Mouse (Mus musculus) heart, postnatal 0 days (tissue): Measurements from ENCODE around the gene Jak1. TPM values are rescaled to one million over a fixed set of nuclear protein-coding genes. Genes with fewer than 3 reads are reported as not detected.

Experiments used
- ATAC-seq: fragments of 200-750 bp; cut with Nextera tagmentation; 2 replicates; pipeline ENCODE4 v1.8.0; 2017; ENCODE audit warnings: low read depth, moderate number of reproducible peaks, moderate library complexity; ENCODE audit not compliant: insufficient read depth
- DNase-seq: peaks from one replicate; pipeline ENCODE4 v3.0.0-alpha.2; 2016; ENCODE audit warnings: low spot score
- H3K27ac ChIP-seq: fragments of 300-500 bp; sonication (generic); 2 replicates; pipeline ENCODE4 v1.5.1; 2014; ENCODE audit warnings: low read depth, mild to moderate bottlenecking
- H3K27me3 ChIP-seq: fragments of 300-500 bp; sonication (generic); 2 replicates; pipeline ENCODE4 v1.6.1; 2014; ENCODE audit warnings: low read length, mixed read lengths; ENCODE audit not compliant: control insufficient read depth, insufficient read depth
- H3K36me3 ChIP-seq: fragments of 300-500 bp; sonication (generic); replicated peaks from 2 replicates; pipeline ENCODE4 v1.6.1; 2014; ENCODE audit warnings: low read length, mixed read lengths; ENCODE audit not compliant: control insufficient read depth, insufficient read depth
- H3K4me1 ChIP-seq: fragments of 300-500 bp; sonication (generic); 2 replicates; pipeline ENCODE4 v1.6.1; 2014; ENCODE audit warnings: antibody characterized with exemption; ENCODE audit not compliant: control insufficient read depth, insufficient read depth
- H3K4me2 ChIP-seq: fragments of 300-500 bp; sonication (generic); 2 replicates; pipeline ENCODE4 v1.6.1; 2014; ENCODE audit warnings: low read depth, mild to moderate bottlenecking, low read length, moderate library complexity
- H3K4me3 ChIP-seq: fragments of 300-500 bp; sonication (generic); 2 replicates; pipeline ENCODE4 v1.5.1; 2014; ENCODE audit warnings: low read depth, low read length
- H3K9ac ChIP-seq: fragments of 300-500 bp; sonication (generic); replicated peaks from 2 replicates; pipeline ENCODE4 v1.6.1; 2014; ENCODE audit warnings: low read depth, low read length, mixed read lengths
- H3K9me3 ChIP-seq: fragments of 300-500 bp; sonication (generic); replicated peaks from 2 replicates; pipeline ENCODE4 v1.6.1; 2016; ENCODE audit warnings: low read length; ENCODE audit not compliant: control insufficient read depth
- CTCF ChIP-seq: IDR thresholded peaks from 2 replicates; pipeline ENCODE4 v1.5.1; 2016; ENCODE audit warnings: antibody characterized with exemption, control low read depth, low read depth
- EP300 ChIP-seq: IDR thresholded peaks from 2 replicates; pipeline ENCODE4 v1.6.1; 2016; ENCODE audit warnings: antibody characterized with exemption, low read depth
- WGBS: fragments of 180-500 bp; shearing (Covaris S2); extraction: QIAGEN DNeasy Blood & Tissue Kit; methylation state at CpG from one replicate; pipeline ENCODE4 v1.1.7; 2014; 5-methylcytosine and 5-hydroxymethylcytosine counted together
- polyA plus RNA-seq: library from polyadenylated mRNA; unstranded; fragments of >200 nt; fragmentation: Nextera tagmentation; extraction: Ambion mirVana; gene quantifications from 2 replicates; pipeline ENCODE4 v1.2.1, GENCODE M21; 2015
- total RNA-seq: library from RNA; depleted of rRNA; stranded (reverse); fragments of >200 nt; gene quantifications from 2 replicates; pipeline ENCODE4 v1.2.3, GENCODE M21; 2014; ENCODE audit warnings: low replicate concordance; rRNA removed

Gene Jak1
- 37.4 and 44.2 TPM in 2 replicates for total RNA-seq
- polyA plus RNA-seq: 55.1 and 63.4 TPM in 2 replicates

GRCm38 (mm10) chr4:101264741-101265513 lies at the start of gene Jak1:
TSS of gene Jak1 (minus strand) at chr4:101265282.
- H3K9me3 ChIP-seq: no peaks in the 10 kb centered on the region
- no peaks in the 10 kb centered on the region for H3K36me3 ChIP-seq
- H3K9ac ChIP-seq: peak within 1 kb of the TSS; percentile 95
- H3K4me1 ChIP-seq: peaks cover 21% of the 10 kb centered on the region; the same call in 1 of the 2 replicates
- peak within 1 kb of the TSS; percentile 97 for H3K4me3 ChIP-seq
- no peaks in the 10 kb centered on the region for H3K27me3 ChIP-seq
- peak within 1 kb of the TSS; percentile 96 for H3K27ac ChIP-seq
- DNase-seq: peak; percentile 97
- peak within 1 kb of the TSS; percentile 94 for H3K4me2 ChIP-seq
- WGBS: under 1% methylated on average over 83 of the region's 84 CpGs
- no peak for TF ChIP-seq CTCF
- no peak for TF ChIP-seq EP300
- peak; percentile 99 for ATAC-seq

- no peak for DNase-seq
- 76% methylated on average over 6 of the region's 6 CpGs for WGBS
- no peak overlapping the region for H3K4me3 ChIP-seq
- no peaks in the 10 kb centered on the region for H3K9me3 ChIP-seq
- ATAC-seq: no peak
- H3K27ac ChIP-seq: no peak overlapping the region
- H3K4me1 ChIP-seq: no peaks in the 10 kb centered on the region
- no peaks in the 10 kb centered on the region for H3K36me3 ChIP-seq
- H3K4me2 ChIP-seq: no peak overlapping the region
- H3K27me3 ChIP-seq: no peaks in the 10 kb centered on the region
- TF ChIP-seq EP300 (no peak), CTCF (no peak)
- no peak overlapping the region for H3K9ac ChIP-seq
Observed at GRCm38 (mm10) chr4:101312055-101312454, 47.0 kb upstream of the Jak1 start.

GRCm38 (mm10) chr4:101308166-101308565 lies 43.1 kb upstream of the Jak1 start:
- DNase-seq: no peak
- Histone ChIP-seq H3K27ac (no peak overlapping the region), H3K27me3 (no peaks in the 10 kb centered on the region), H3K36me3 (no peaks in the 10 kb centered on the region), H3K4me2 (no peak overlapping the region), H3K9me3 (no peaks in the 10 kb centered on the region), H3K4me1 (peaks cover 16% of the 10 kb centered on the region; the same call in 1 of the 2 replicates), H3K9ac (no peak overlapping the region), H3K4me3 (no peak overlapping the region)
- 91% methylated on average over 4 of the region's 4 CpGs for WGBS
- TF ChIP-seq CTCF (no peak), EP300 (no peak)
- no peak for ATAC-seq

DNA sequence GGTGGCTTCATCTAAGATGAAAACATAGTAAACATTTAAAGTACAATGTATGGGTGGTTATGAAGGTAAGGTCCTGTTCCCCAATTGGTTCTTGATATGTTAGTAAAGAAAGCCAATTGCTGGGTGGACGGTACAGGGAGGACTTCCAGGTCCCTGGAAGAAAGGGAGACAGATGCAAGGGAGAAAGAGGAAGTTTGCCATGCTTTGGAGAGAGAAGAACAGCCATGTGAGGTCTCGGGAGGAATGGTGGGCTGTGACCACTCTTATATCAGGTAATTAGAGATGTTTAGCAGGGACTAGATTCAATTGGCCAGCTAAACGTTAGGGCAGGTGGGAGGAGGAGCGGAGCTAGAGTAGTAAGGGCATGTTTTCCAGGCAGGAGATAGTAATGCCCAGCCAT lies 42.2 kb upstream of the Jak1 start:
- H3K4me2 ChIP-seq: no peak overlapping the region
- no peak for TF ChIP-seq CTCF
- H3K27ac ChIP-seq: no peak overlapping the region
- ATAC-seq: no peak
- H3K36me3 ChIP-seq: no peaks in the 10 kb centered on the region
- H3K9me3 ChIP-seq: no peaks in the 10 kb centered on the region
- H3K27me3 ChIP-seq: no peaks in the 10 kb centered on the region
- no peak for DNase-seq
- no peak overlapping the region for H3K4me3 ChIP-seq
- H3K4me1 ChIP-seq: peaks cover 16% of the 10 kb centered on the region; the same call in 1 of the 2 replicates
- H3K9ac ChIP-seq: no peak overlapping the region
- WGBS: 66% methylated on average over 4 of the region's 4 CpGs

- H3K4me3 ChIP-seq: no peak overlapping the region
- no peak overlapping the region for H3K9ac ChIP-seq
- no peak overlapping the region for H3K4me2 ChIP-seq
- no peaks in the 10 kb centered on the region for H3K9me3 ChIP-seq
- TF ChIP-seq EP300: no peak
- TF ChIP-seq CTCF: no peak
- ATAC-seq (no peak), DNase-seq (no peak)
- WGBS: 36% methylated on average over 8 of the region's 8 CpGs
- no peaks in the 10 kb centered on the region for H3K36me3 ChIP-seq
- H3K4me1 ChIP-seq: peaks cover 16% of the 10 kb centered on the region; the same call in 1 of the 2 replicates
- no peaks in the 10 kb centered on the region for H3K27me3 ChIP-seq
- H3K27ac ChIP-seq: no peak overlapping the region
Observed at GRCm38 (mm10) chr4:101306132-101306915, 41.2 kb upstream of the Jak1 start.
